Mouse (Mus musculus): ENCODE measurements around the gene Six5. TPM values are rescaled to one million over a fixed set of nuclear protein-coding genes. Genes with fewer than 3 reads are reported as not detected.

Gene Six5
- total and polyA plus RNA-seq, 3 experiments = 3.0 to 7.7 TPM; not detected in 1

- peaks cover 0 to 4% of the 10 kb centered on the region in 2 experiments; a peak in 1 of 4 replicates for H3K4me1 ChIP-seq (ENCODE audit: control insufficient read depth in 1 of 2, insufficient read depth in 2 of 2, low read length in 2 of 2)
- DNase-seq (ENCODE audit: low read depth, low spot score) = no peak
- H3K36me3 ChIP-seq (ENCODE audit: control insufficient read depth in 1 of 2, insufficient read depth in 2 of 2, low read length in 2 of 2) = no peaks in the 10 kb centered on the region
- no peak overlapping the region for H3K4me3 ChIP-seq (ENCODE audit: control insufficient read depth in 1 of 2, insufficient read depth in 1 of 2, low read depth in 2 of 2, low read length in 2 of 2)
- H3K27ac ChIP-seq (ENCODE audit: control insufficient read depth, low read depth, low read length) = no peak overlapping the region
- H3K79me2 ChIP-seq (ENCODE audit: control insufficient read depth, insufficient read depth, low read length, poor library complexity) = no peaks in the 10 kb centered on the region
- TF ChIP-seq BHLHE40 (IDR thresholded peaks at IDR 0.05; ENCODE audit: borderline replicate concordance, low read depth, low read length) (peak; percentile 43; the same call in 1 of the 2 replicates), MAZ (IDR thresholded peaks at IDR 0.05; ENCODE audit: low read depth, low read length) (no peak)
- peaks cover 0 to 3% of the 10 kb centered on the region in 2 experiments; a peak in 1 of 4 replicates for H3K27me3 ChIP-seq (ENCODE audit: control insufficient read depth in 1 of 2, insufficient read depth in 2 of 2, low read length in 2 of 2)
- H3K9me3 ChIP-seq (replicated peaks; ENCODE audit: insufficient read depth, low read length) = no peaks in the 10 kb centered on the region
- H3K9ac ChIP-seq (ENCODE audit: control insufficient read depth, low read depth, low read length, poor library complexity, severe bottlenecking) = no peak overlapping the region
Measured at GRCm38 (mm10) chr7:19104486-19104885, 10.1 kb downstream of the Six5 start.

- DNase-seq (ENCODE audit: low read depth, low spot score) = no peak
- H3K79me2 ChIP-seq (ENCODE audit: control insufficient read depth, insufficient read depth, low read length, poor library complexity) = no peaks in the 10 kb centered on the region
- H3K4me1 ChIP-seq (ENCODE audit: control insufficient read depth in 1 of 2, insufficient read depth in 2 of 2, low read length in 2 of 2) = peaks cover 0 to 6% of the 10 kb centered on the region in 2 experiments; a peak in 2 of 4 replicates
- peaks cover 0 to 3% of the 10 kb centered on the region in 2 experiments; a peak in 1 of 4 replicates for H3K27me3 ChIP-seq (ENCODE audit: control insufficient read depth in 1 of 2, insufficient read depth in 2 of 2, low read length in 2 of 2)
- H3K9ac ChIP-seq (ENCODE audit: control insufficient read depth, low read depth, low read length, poor library complexity, severe bottlenecking) = no peak overlapping the region
- peaks cover 0 to 2% of the 10 kb centered on the region in 2 experiments; a peak in 1 of 4 replicates for H3K36me3 ChIP-seq (ENCODE audit: control insufficient read depth in 1 of 2, insufficient read depth in 2 of 2, low read length in 2 of 2)
- TF ChIP-seq RCOR1 (IDR thresholded peaks at IDR 0.05; ENCODE audit: low read depth, low read length) = no peak
- TF ChIP-seq ZMIZ1 (IDR thresholded peaks at IDR 0.05; ENCODE audit: low read depth, low read length) = no peak
- TF ChIP-seq MYB (IDR thresholded peaks at IDR 0.05; ENCODE audit: low read depth, low read length) = no peak
- TF ChIP-seq MAX (IDR thresholded peaks at IDR 0.05; ENCODE audit: low read length) = no peak
- no peak for TF ChIP-seq ETS1 (IDR thresholded peaks at IDR 0.05; ENCODE audit: low read depth, low read length)
- TF ChIP-seq POLR2A (IDR thresholded peaks at IDR 0.05; ENCODE audit: control insufficient read depth in 1 of 2, insufficient read depth in 1 of 2, low read depth in 1 of 2, low read length in 2 of 2, poor library complexity in 1 of 2) = no peak
- TF ChIP-seq CTCF (IDR thresholded peaks at IDR 0.05 in 2 of 3, conservative IDR thresholded peaks at IDR 0.05 in 1 of 3; ENCODE audit: control insufficient read depth in 1 of 3, insufficient read depth in 1 of 3, low read depth in 2 of 3, low read length in 3 of 3, poor library complexity in 1 of 3, severe bottlenecking in 1 of 3) = no peak
- TF ChIP-seq POLR2AphosphoS2 (IDR thresholded peaks at IDR 0.05; ENCODE audit: low read length) = no peak
- no peak for TF ChIP-seq TCF12 (IDR thresholded peaks at IDR 0.05; ENCODE audit: low read depth, low read length)
- TF ChIP-seq POLR2AphosphoS5 (IDR thresholded peaks at IDR 0.05; ENCODE audit: borderline replicate concordance, low read depth, low read length) = no peak
- TF ChIP-seq JUND (IDR thresholded peaks at IDR 0.05; ENCODE audit: low read depth, low read length) = no peak
- no peak for TF ChIP-seq TAL1 (IDR thresholded peaks at IDR 0.05; ENCODE audit: low read length)
- no peak for TF ChIP-seq USF2 (IDR thresholded peaks at IDR 0.05; ENCODE audit: borderline replicate concordance in 1 of 2, insufficient read depth in 1 of 2, low read depth in 1 of 2, low read length in 2 of 2)
- TF ChIP-seq MEF2A (IDR thresholded peaks at IDR 0.05; ENCODE audit: extremely low read depth, insufficient replicate concordance, low read depth, low read length, poor library complexity, severe bottlenecking) = no peak
- TF ChIP-seq BHLHE40 (IDR thresholded peaks at IDR 0.05; ENCODE audit: borderline replicate concordance, low read depth, low read length) = no peak
- TF ChIP-seq UBTF (IDR thresholded peaks at IDR 0.05; ENCODE audit: borderline replicate concordance, insufficient read depth, low read depth, low read length) = no peak
- no peak overlapping the region for H3K4me3 ChIP-seq (ENCODE audit: control insufficient read depth in 1 of 2, insufficient read depth in 1 of 2, low read depth in 2 of 2, low read length in 2 of 2)
- no peak overlapping the region for H3K27ac ChIP-seq (ENCODE audit: control insufficient read depth, low read depth, low read length)
- H3K9me3 ChIP-seq (replicated peaks; ENCODE audit: insufficient read depth, low read length) = no peaks in the 10 kb centered on the region
Measured at GRCm38 (mm10) chr7:19107436-19107835, 13.0 kb downstream of the Six5 start.
